Mouse (Mus musculus) liver, adult 2 months (tissue): ENCODE data around the gene Tst. TPM values are rescaled to one million over a fixed set of nuclear protein-coding genes. Genes with fewer than 3 reads are reported as not detected.

Experiments used
- DNase-seq: peaks from one replicate; pipeline ENCODE4 v3.0.0-alpha.2; 2011; ENCODE audit warnings: low read depth, low spot score; ENCODE audit errors: extremely low read depth
- H3K27ac ChIP-seq: fragments of 200-500 bp; replicated peaks from 2 replicates; pipeline ENCODE4 v1.5.1; 2012; ENCODE audit warnings: low read depth, mild to moderate bottlenecking, control low read depth, inconsistent platforms, low read length; ENCODE audit not compliant: insufficient read depth
- H3K27me3 ChIP-seq: fragments of 200-500 bp; 2 replicates; pipeline ENCODE4 v1.6.1; 2012; ENCODE audit warnings: mild to moderate bottlenecking, moderate library complexity, low read length, inconsistent platforms; ENCODE audit not compliant: control insufficient read depth, insufficient read depth
- H3K36me3 ChIP-seq: fragments of 200-500 bp; 2 replicates; pipeline ENCODE4 v1.6.1; 2012; ENCODE audit warnings: low read length, inconsistent platforms; ENCODE audit not compliant: control insufficient read depth, insufficient read depth
- H3K4me1 ChIP-seq: fragments of 200-500 bp; 2 replicates; pipeline ENCODE4 v1.6.1; 2011; ENCODE audit warnings: low read length; ENCODE audit not compliant: control insufficient read depth, insufficient read depth
- H3K4me3 ChIP-seq: fragments of 200-500 bp; 2 replicates; pipeline ENCODE4 v1.5.1; 2011; ENCODE audit warnings: low read depth, mild to moderate bottlenecking, control low read depth, low read length, moderate library complexity; ENCODE audit not compliant: insufficient read depth
- H3K79me2 ChIP-seq: fragments of 200-500 bp; 2 replicates; pipeline ENCODE4 v1.6.1; 2012; ENCODE audit warnings: inconsistent platforms, mild to moderate bottlenecking, low read length, moderate library complexity; ENCODE audit not compliant: control insufficient read depth, insufficient read depth
- H3K9ac ChIP-seq: fragments of 200-500 bp; 2 replicates; pipeline ENCODE4 v1.6.1; 2012; ENCODE audit warnings: low read depth, mild to moderate bottlenecking, control low read depth, inconsistent platforms, low read length
- CTCF ChIP-seq: fragments of 200-500 bp; IDR thresholded peaks from 2 replicates; pipeline ENCODE4 v1.5.1; 2011; ENCODE audit warnings: low read depth, low read length, control low read depth
- POLR2A ChIP-seq: fragments of 200-500 bp; IDR thresholded peaks from 2 replicates; pipeline ENCODE4 v1.6.1; 2011; ENCODE audit warnings: low read length, control low read depth; ENCODE audit not compliant: insufficient read depth; ENCODE audit errors: extremely low read depth
- WGBS: fragments of 180-500 bp; shearing (Covaris S2); methylation state at CpG from one replicate; pipeline ENCODE4 v1.1.7; 2018; 5-methylcytosine and 5-hydroxymethylcytosine counted together
- polyA plus RNA-seq: library from polyadenylated mRNA; depleted of rRNA; stranded (reverse); fragments of >200 nt; gene quantifications from 2 replicates; pipeline ENCODE4 v1.2.3, GENCODE M21; 2012
- total RNA-seq: library from RNA; depleted of rRNA; stranded (reverse); fragments of >200 nt; gene quantifications from 2 replicates; pipeline ENCODE4 v1.2.3, GENCODE M21; 2014

Gene Tst
- total and polyA plus RNA-seq, 2 experiments = 343 to 621 TPM

GRCm38 (mm10) chr15:78382115-78382514 is 23.6 kb downstream of the Tst start:
- Histone ChIP-seq H3K27ac (no peak overlapping the region), H3K27me3 (no peaks in the 10 kb centered on the region), H3K4me3 (no peak overlapping the region), H3K36me3 (no peaks in the 10 kb centered on the region), H3K79me2 (no peaks in the 10 kb centered on the region), H3K9ac (no peak overlapping the region), H3K4me1 (peaks cover 14% of the 10 kb centered on the region)
- TF ChIP-seq CTCF (no peak), POLR2A (no peak)
- DNase-seq = peak; percentile 47
- 92% methylated on average over 4 of the region's 4 CpGs for WGBS

DNA sequence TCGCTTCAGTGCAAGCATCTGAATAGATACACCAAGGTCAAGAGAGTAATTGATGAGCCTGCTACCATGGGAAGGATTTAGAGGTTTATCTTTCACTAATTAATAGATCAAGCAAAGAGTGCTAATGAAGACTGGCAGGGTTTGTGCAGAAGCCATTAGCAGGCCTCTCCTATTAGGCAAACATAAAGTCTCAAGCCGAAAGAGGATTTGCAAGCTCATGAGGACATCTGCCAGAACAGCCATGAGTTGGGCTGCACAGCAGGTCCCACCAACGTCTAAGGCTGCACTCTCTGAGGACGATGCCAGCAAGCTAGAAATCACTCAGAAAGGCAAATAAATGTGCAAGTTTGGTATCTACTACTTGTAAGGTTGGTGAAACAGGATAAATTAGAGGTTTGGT is 25.0 kb downstream of the Tst start:
- WGBS = 90% methylated on average over 4 of the region's 4 CpGs
- no peak for DNase-seq
- H3K4me3 ChIP-seq = no peak overlapping the region
- peaks cover 14% of the 10 kb centered on the region for H3K4me1 ChIP-seq
- no peak overlapping the region for H3K9ac ChIP-seq
- TF ChIP-seq POLR2A (no peak), CTCF (no peak)
- no peak overlapping the region for H3K27ac ChIP-seq
- no peaks in the 10 kb centered on the region for H3K36me3 ChIP-seq
- H3K27me3 ChIP-seq = no peaks in the 10 kb centered on the region
- no peaks in the 10 kb centered on the region for H3K79me2 ChIP-seq

DNA sequence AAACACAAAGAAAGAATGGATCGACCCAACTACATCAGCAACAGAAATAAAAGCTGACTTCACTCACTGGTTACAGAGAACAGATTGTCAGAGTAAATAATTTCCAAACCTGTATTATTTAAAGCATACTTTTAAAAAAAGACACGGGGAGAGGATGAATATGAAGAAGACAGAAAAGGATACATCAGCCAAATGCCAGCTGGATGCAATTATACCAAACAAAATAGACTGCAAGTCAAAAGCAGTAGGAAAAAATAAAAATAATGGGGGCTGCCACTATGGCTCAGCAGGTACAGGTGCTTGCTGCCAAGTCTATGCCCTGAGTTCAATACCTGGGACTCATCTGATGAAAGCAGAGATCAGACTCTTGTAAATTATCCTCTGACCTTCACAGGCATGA is 25.5 kb downstream of the Tst start:
- TF ChIP-seq CTCF = no peak
- H3K27me3 ChIP-seq = no peaks in the 10 kb centered on the region
- peaks cover 14% of the 10 kb centered on the region for H3K4me1 ChIP-seq
- DNase-seq = no peak
- no peak overlapping the region for H3K27ac ChIP-seq
- no peaks in the 10 kb centered on the region for H3K36me3 ChIP-seq
- H3K79me2 ChIP-seq = no peaks in the 10 kb centered on the region
- H3K9ac ChIP-seq = no peak overlapping the region
- WGBS = 87% methylated on average over 2 of the region's 2 CpGs
- H3K4me3 ChIP-seq = no peak overlapping the region

- peaks cover 5% of the 10 kb centered on the region; the same call in 1 of the 2 replicates for H3K4me1 ChIP-seq
- H3K36me3 ChIP-seq = no peaks in the 10 kb centered on the region
- no peak overlapping the region for H3K27ac ChIP-seq
- H3K79me2 ChIP-seq = no peaks in the 10 kb centered on the region
- no peak overlapping the region for H3K9ac ChIP-seq
- WGBS = 78% methylated on average over 10 of the region's 10 CpGs
- DNase-seq = no peak
- H3K4me3 ChIP-seq = no peak overlapping the region
- TF ChIP-seq CTCF = no peak
- TF ChIP-seq POLR2A = no peak
- no peaks in the 10 kb centered on the region for H3K27me3 ChIP-seq
Observed at GRCm38 (mm10) chr15:78378556-78378955, 27.2 kb downstream of the Tst start.

DNA sequence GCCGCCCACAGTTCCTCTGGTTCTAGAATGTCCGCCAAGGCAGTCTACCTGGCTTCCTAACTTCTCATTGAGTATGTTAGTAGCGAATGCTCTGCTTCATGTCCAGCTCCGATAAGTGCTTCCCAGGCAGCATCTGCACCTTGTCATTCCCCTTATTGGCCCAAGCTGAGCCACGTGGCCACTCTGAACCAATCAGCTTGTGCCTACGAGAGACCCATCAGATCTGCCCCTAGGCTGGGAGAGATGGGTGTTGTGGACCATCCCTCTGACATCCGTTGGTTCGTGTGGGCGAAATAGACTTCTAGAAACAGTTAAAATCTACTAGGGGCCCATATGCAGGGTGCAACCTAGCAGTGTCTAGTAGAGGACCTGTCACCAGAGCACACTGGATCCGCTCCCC is 27.8 kb downstream of the Tst start:
- no peak for TF ChIP-seq CTCF
- no peak for TF ChIP-seq POLR2A
- no peak overlapping the region for H3K4me3 ChIP-seq
- DNase-seq = no peak
- H3K9ac ChIP-seq = no peak overlapping the region
- WGBS = 94% methylated on average over 10 of the region's 10 CpGs
- peaks cover 3% of the 10 kb centered on the region; the same call in 1 of the 2 replicates for H3K4me1 ChIP-seq
- no peaks in the 10 kb centered on the region for H3K27me3 ChIP-seq
- H3K36me3 ChIP-seq = no peaks in the 10 kb centered on the region
- no peaks in the 10 kb centered on the region for H3K79me2 ChIP-seq
- H3K27ac ChIP-seq = no peak overlapping the region

GRCm38 (mm10) chr15:78374204-78374603 is 31.5 kb downstream of the Tst start:
- Histone ChIP-seq H3K79me2 (no peaks in the 10 kb centered on the region), H3K4me1 (peaks cover 6% of the 10 kb centered on the region; the same call in 1 of the 2 replicates), H3K36me3 (no peaks in the 10 kb centered on the region), H3K27ac (no peak overlapping the region), H3K9ac (no peak overlapping the region), H3K4me3 (no peak overlapping the region), H3K27me3 (no peaks in the 10 kb centered on the region)
- 70% methylated on average over 3 of the region's 3 CpGs for WGBS
- DNase-seq = no peak
- no peak for TF ChIP-seq CTCF
- no peak for TF ChIP-seq POLR2A
